In the genomic region with DNA sequence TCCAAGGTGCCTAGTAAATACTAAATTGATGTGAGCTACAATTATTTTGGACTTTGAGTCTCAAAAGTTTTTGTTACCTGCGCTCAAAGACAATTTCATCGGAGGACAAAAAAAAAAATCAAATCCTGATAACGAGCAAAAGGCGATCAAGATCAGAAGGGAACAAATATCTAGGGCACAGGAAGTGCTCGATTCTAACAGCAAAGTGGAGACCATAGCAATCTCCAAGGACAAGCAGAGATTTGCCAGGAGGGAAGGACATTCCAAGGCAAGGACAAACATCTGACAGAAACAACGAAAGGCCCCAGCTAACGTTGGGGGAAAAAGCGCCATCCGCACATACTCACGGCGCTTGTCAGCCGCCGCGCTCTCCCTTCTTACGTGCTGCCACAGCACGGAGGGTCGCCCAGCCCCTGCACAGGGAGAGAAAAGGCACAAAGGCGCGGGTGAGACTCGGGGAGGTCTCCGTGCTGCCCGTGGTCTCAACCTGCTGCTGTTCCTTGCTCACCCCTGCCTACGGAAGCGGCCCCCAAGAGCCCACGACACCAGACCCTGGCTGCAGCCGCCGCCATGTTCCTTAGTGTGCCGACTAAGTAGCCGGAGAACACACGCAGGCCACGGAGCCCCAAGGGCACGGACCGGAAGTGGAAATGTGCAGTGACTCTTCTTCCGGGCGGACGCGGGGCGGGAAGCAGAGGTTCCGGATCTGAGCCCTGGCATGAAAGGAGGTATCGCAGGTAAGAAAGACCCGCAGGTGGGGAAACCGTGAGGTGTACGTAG, we compare ENCODE assay signal across 8 mouse cellular contexts. TPM values are rescaled to one million over a fixed set of nuclear protein-coding genes. Genes with fewer than 3 reads are reported as not detected.
A peak's percentile ranks its signal among the peaks of the same experiment; 100 is the strongest.
DNase-seq lines count a peak whose midpoint lies in the region; ATAC-seq lines count a peak whose summit lies in the region.

A gene (plus strand): TSS at position 665 of the 780 bp plus-strand sequence.
A gene (minus strand): TSS at position 752 of the 780 bp plus-strand sequence.

- peaks cover 4 to 25% of the 10 kb centered on the region in 2 experiments for H3K4me1 ChIP-seq in heart, embryonic 14.5 days (ENCODE audit: control insufficient read depth in 2 of 2, insufficient read depth in 2 of 2, low read length in 2 of 2)
- peaks cover 39% of the 10 kb centered on the region for H3K4me1 ChIP-seq in liver, embryonic 15.5 days (replicated peaks)
- peaks cover 20% of the 10 kb centered on the region for H3K4me1 ChIP-seq in neural tube, embryonic 12.5 days

- WGBS in heart, embryonic 14.5 days = under 1% methylated on average over 43 of the region's 43 CpGs
- under 1% methylated on average over 43 of the region's 43 CpGs for WGBS in liver, embryonic 15.5 days (ENCODE audit: insufficient replicate concordance)
- WGBS in neural tube, embryonic 12.5 days = under 1% methylated on average over 43 of the region's 43 CpGs

- peak within 1 kb of the TSS; percentile 93 for H3K9ac ChIP-seq in heart, embryonic 14.5 days (ENCODE audit: low read length)
- peak within 1 kb of the TSS; percentile 84 for H3K9ac ChIP-seq in liver, embryonic 15.5 days
- H3K9ac ChIP-seq in neural tube, embryonic 12.5 days = peak within 1 kb of the TSS; percentile 77

- no peaks in the 10 kb centered on the region for H3K9me3 ChIP-seq in heart, embryonic 14.5 days (ENCODE audit: control insufficient read depth, low read length)
- H3K9me3 ChIP-seq in liver, embryonic 15.5 days (replicated peaks) = no peaks in the 10 kb centered on the region
- H3K9me3 ChIP-seq in neural tube, embryonic 12.5 days = no peaks in the 10 kb centered on the region

- no peaks in the 10 kb centered on the region for H3K27me3 ChIP-seq in heart, embryonic 14.5 days (ENCODE audit: control insufficient read depth, insufficient read depth, low read length)
- H3K27me3 ChIP-seq in liver, embryonic 15.5 days = no peaks in the 10 kb centered on the region
- no peaks in the 10 kb centered on the region for H3K27me3 ChIP-seq in neural tube, embryonic 12.5 days (replicated peaks)

- peak within 1 kb of the TSS; percentile 70 to 93 for H3K4me3 ChIP-seq in heart, embryonic 14.5 days (ENCODE audit: control insufficient read depth in 1 of 2, insufficient read depth in 1 of 2, low read depth in 1 of 2, low read length in 2 of 2)
- H3K4me3 ChIP-seq in liver, embryonic 15.5 days (replicated peaks) = peak within 1 kb of the TSS; percentile 82
- H3K4me3 ChIP-seq in neural tube, embryonic 12.5 days = peak within 1 kb of the TSS; percentile 74

- peak within 1 kb of the TSS; percentile 89 to 91 for H3K27ac ChIP-seq in heart, embryonic 14.5 days (replicated peaks in 1 of 2; ENCODE audit: control insufficient read depth in 1 of 2, insufficient read depth in 1 of 2, low read depth in 2 of 2, low read length in 2 of 2)
- H3K27ac ChIP-seq in liver, embryonic 15.5 days (replicated peaks) = peak within 1 kb of the TSS; percentile 86
- peak within 1 kb of the TSS; percentile 54; the same call in 1 of the 2 replicates for H3K27ac ChIP-seq in neural tube, embryonic 12.5 days

- ATAC-seq in CD4-positive, CD25-positive, alpha-beta regulatory T cell, adult 4 months = peak; percentile 98
- ATAC-seq in heart, embryonic 14.5 days (ENCODE audit: insufficient number of reproducible peaks, insufficient read depth, low FRiP score, low read depth) = peak; percentile 86
- ATAC-seq in liver, embryonic 15.5 days (ENCODE audit: insufficient read depth) = peak; percentile 90
- peak; percentile 93 for ATAC-seq in neural tube, embryonic 12.5 days (ENCODE audit: low FRiP score, low read depth)

- H3K4me2 ChIP-seq in heart, embryonic 14.5 days (ENCODE audit: low read length) = peak within 1 kb of the TSS; percentile 87
- H3K4me2 ChIP-seq in liver, embryonic 15.5 days = peak within 1 kb of the TSS; percentile 75
- H3K4me2 ChIP-seq in neural tube, embryonic 12.5 days (replicated peaks) = peak within 1 kb of the TSS; percentile 59

- peak; percentile 84 for DNase-seq in c-Kit-negative CD71-positive TER-119-positive erythroid progenitor cells, embryonic 14.5 days (ENCODE audit: low read depth, low spot score)
- DNase-seq in fibroblast of lung, adult 2 months (ENCODE audit: low read depth) = peak; percentile 51
- peak; percentile 92 for DNase-seq in kidney, postnatal 14 days
- DNase-seq in telencephalon, adult 2 months (ENCODE audit: low read depth, low spot score) = peak; percentile 86

- peaks cover 71% of the 10 kb centered on the region for H3K36me3 ChIP-seq in heart, embryonic 14.5 days (ENCODE audit: control insufficient read depth, insufficient read depth, low read length)
- H3K36me3 ChIP-seq in liver, embryonic 15.5 days (replicated peaks) = peaks cover 53% of the 10 kb centered on the region
- peaks cover 43% of the 10 kb centered on the region for H3K36me3 ChIP-seq in neural tube, embryonic 12.5 days

RNA-seq across cellular contexts. Expression of the first gene that starts in this region (rescaled TPM):
- polyA plus RNA-seq in CD4-positive, CD25-positive, alpha-beta regulatory T cell, adult 4 months (2017; shearing (Covaris generic)) = 10 to 100 TPM; 40.3 to 50.4 TPM
- polyA plus RNA-seq in heart, embryonic 14.5 days (2014; fragmentation: Nextera tagmentation; extraction: Ambion mirVana) = 20.6 and 24.8 TPM in 2 replicates
- 16.1 and 17.6 TPM in 2 replicates for polyA plus RNA-seq in liver, embryonic 15.5 days (2015; fragmentation: Nextera tagmentation; extraction: Ambion mirVana)
- 46.8 and 48.2 TPM in 2 replicates for polyA plus RNA-seq in neural tube, embryonic 12.5 days (2016; fragmentation: Nextera tagmentation; extraction: Ambion mirVana)

RNA-seq across cellular contexts. Expression of the second gene that starts in this region (rescaled TPM):
- polyA plus RNA-seq in CD4-positive, CD25-positive, alpha-beta regulatory T cell, adult 4 months (2017; shearing (Covaris generic)) = 100 to 1,000 TPM; 103 to 127 TPM
- polyA plus RNA-seq in heart, embryonic 14.5 days (2014; fragmentation: Nextera tagmentation; extraction: Ambion mirVana) = 410 and 423 TPM in 2 replicates
- 134 and 136 TPM in 2 replicates for polyA plus RNA-seq in liver, embryonic 15.5 days (2015; fragmentation: Nextera tagmentation; extraction: Ambion mirVana)
- 195 and 205 TPM in 2 replicates for polyA plus RNA-seq in neural tube, embryonic 12.5 days (2016; fragmentation: Nextera tagmentation; extraction: Ambion mirVana)

Comparison
In these comparisons a context has a peak if more than half of its experiments do, and no peak if none do; other contexts are left out.
1. Peak in every context shown above with its lines: DNase-seq, ATAC-seq, H3K4me3 ChIP-seq and H3K27ac ChIP-seq.